Mouse (Mus musculus) liver, embryonic 14.5 days (tissue): ENCODE measurements around the gene Plekha5. TPM values are rescaled to one million over a fixed set of nuclear protein-coding genes. Genes with fewer than 3 reads are reported as not detected.
A peak's percentile ranks its signal among the peaks of the same experiment; 100 is the strongest.
"Not testable (repeated sequence)": the region's sequence is repeated elsewhere in the genome, so short reads cannot be mapped to it uniquely, and the experiment has no call there.

ENCODE experiments used
- ATAC-seq: fragments of 200-750 bp; cut with Nextera tagmentation; 2 replicates; pipeline ENCODE4 v1.8.0; 2017; ENCODE audit warnings: moderate number of reproducible peaks, mild to moderate bottlenecking, moderate library complexity; ENCODE audit not compliant: insufficient read depth
- DNase-seq, 3 experiments: peaks; one replicate each; pipeline ENCODE4 v3.0.0-alpha.2; 2012 to 2013; ENCODE audit warnings: low read depth in 3 of 3, low spot score in 3 of 3
- H3K27ac ChIP-seq: fragments of 300-500 bp; sonication (generic); 2 replicates; pipeline ENCODE4 v1.5.1; 2014; ENCODE audit warnings: moderate library complexity, mild to moderate bottlenecking, control low read depth, inconsistent platforms
- H3K27me3 ChIP-seq: fragments of 300-500 bp; sonication (generic); 2 replicates; pipeline ENCODE4 v1.6.1; 2014; ENCODE audit warnings: mild to moderate bottlenecking, low read length, moderate library complexity; ENCODE audit not compliant: control insufficient read depth, insufficient read depth
- H3K36me3 ChIP-seq: fragments of 300-500 bp; sonication (generic); replicated peaks from 2 replicates; pipeline ENCODE4 v1.6.1; 2014; ENCODE audit warnings: low read depth; ENCODE audit not compliant: control insufficient read depth, insufficient read depth
- H3K4me1 ChIP-seq, 2 experiments: fragments of 200-500 bp in 1 of 2; fragments of 300-500 bp in 1 of 2; sonication (generic) in 1 of 2; replicated peaks; 2 replicates each; pipeline ENCODE4 v1.6.1; 2012 to 2014; ENCODE audit warnings: antibody characterized with exemption in 1 of 2, inconsistent platforms in 1 of 2, low read length in 1 of 2; ENCODE audit not compliant: control insufficient read depth in 2 of 2, insufficient read depth in 2 of 2
- H3K4me2 ChIP-seq: fragments of 300-500 bp; sonication (generic); 2 replicates; pipeline ENCODE4 v1.6.1; 2014; ENCODE audit warnings: low read depth, mild to moderate bottlenecking, control low read depth, moderate library complexity
- H3K4me3 ChIP-seq, 2 experiments: fragments of 200-500 bp in 1 of 2; fragments of 300-500 bp in 1 of 2; sonication (generic) in 1 of 2; 2 replicates each; pipeline ENCODE4 v1.5.1; 2012 to 2014; ENCODE audit warnings: low read depth in 2 of 2, low read length in 2 of 2, mild to moderate bottlenecking in 2 of 2, control low read depth in 1 of 2, inconsistent platforms in 1 of 2, moderate library complexity in 1 of 2; ENCODE audit not compliant: insufficient read depth in 1 of 2
- H3K9ac ChIP-seq: fragments of 300-500 bp; sonication (generic); replicated peaks from 2 replicates; pipeline ENCODE4 v1.6.1; 2014; ENCODE audit warnings: mild to moderate bottlenecking, control low read depth, moderate library complexity
- H3K9me3 ChIP-seq: fragments of 300-500 bp; sonication (generic); 2 replicates; pipeline ENCODE4 v1.6.1; 2016; ENCODE audit warnings: low read length, mixed read lengths; ENCODE audit not compliant: control insufficient read depth
- CTCF ChIP-seq: IDR thresholded peaks from 2 replicates; pipeline ENCODE4 v1.5.1; 2016; ENCODE audit warnings: antibody characterized with exemption, low read depth, control low read depth
- EP300 ChIP-seq: IDR thresholded peaks from 2 replicates; pipeline ENCODE4 v1.6.1; 2016; ENCODE audit warnings: antibody characterized with exemption, low read depth
- WGBS: fragments of 180-500 bp; shearing (Covaris S2); extraction: QIAGEN DNeasy Blood & Tissue Kit; methylation state at CpG from one replicate; pipeline ENCODE4 v1.1.7; 2014; ENCODE audit not compliant: insufficient replicate concordance; 5-methylcytosine and 5-hydroxymethylcytosine counted together
- polyA plus RNA-seq, 2 experiments: library from polyadenylated mRNA; depleted of rRNA in 1 of 2; stranded (reverse) in 1 of 2; unstranded in 1 of 2; fragments of >200 nt; fragmentation: Nextera tagmentation in 1 of 2; extraction: Ambion mirVana in 1 of 2; gene quantifications; 2 replicates each; pipeline versions ENCODE4 v1.2.1 to v1.2.3; 2012 to 2014

The Plekha5 gene
- polyA plus RNA-seq, 2 experiments = 3.6 to 6.0 TPM

GRCm38 (mm10) chr6:140576133-140576532, 152.3 kb downstream of the Plekha5 start:
- Histone ChIP-seq H3K4me3 (no peak overlapping the region), H3K9ac (no peak overlapping the region), H3K27ac (no peak overlapping the region), H3K4me1 (no peaks in the 10 kb centered on the region), H3K9me3 (no peaks in the 10 kb centered on the region), H3K36me3 (no peaks in the 10 kb centered on the region), H3K4me2 (no peak overlapping the region), H3K27me3 (no peaks in the 10 kb centered on the region)
- ATAC-seq = no peak
- 56% methylated on average over 8 of the region's 8 CpGs for WGBS
- TF ChIP-seq CTCF (no peak), EP300 (no peak)
- DNase-seq = no peak

GRCm38 (mm10) chr6:140576961-140577821, 153.3 kb downstream of the Plekha5 start:
- Histone ChIP-seq H3K27me3 (no peaks in the 10 kb centered on the region), H3K9ac (no peak overlapping the region), H3K9me3 (no peaks in the 10 kb centered on the region), H3K4me3 (no peak overlapping the region), H3K4me2 (no peak overlapping the region), H3K36me3 (no peaks in the 10 kb centered on the region), H3K27ac (no peak overlapping the region), H3K4me1 (no peaks in the 10 kb centered on the region)
- peak; percentile 13; the same call in 1 of the 2 replicates for TF ChIP-seq CTCF
- no peak for TF ChIP-seq EP300
- DNase-seq = no peak
- ATAC-seq = no peak
- WGBS = 59% methylated on average over 18 of the region's 18 CpGs

GRCm38 (mm10) chr6:140577822-140578170, 153.9 kb downstream of the Plekha5 start:
- H3K9me3 ChIP-seq = no peaks in the 10 kb centered on the region
- WGBS = 63% methylated on average over 4 of the region's 4 CpGs
- no peaks in the 10 kb centered on the region for H3K27me3 ChIP-seq
- no peaks in the 10 kb centered on the region for H3K4me1 ChIP-seq
- no peak for TF ChIP-seq CTCF
- no peak for TF ChIP-seq EP300
- H3K4me2 ChIP-seq = no peak overlapping the region
- H3K9ac ChIP-seq = no peak overlapping the region
- no peak overlapping the region for H3K4me3 ChIP-seq
- H3K36me3 ChIP-seq = no peaks in the 10 kb centered on the region
- H3K27ac ChIP-seq = no peak overlapping the region
- no peak for DNase-seq
- peak; percentile 63; the same call in 1 of the 2 replicates for ATAC-seq

GRCm38 (mm10) chr6:140578985-140579384, 155.1 kb downstream of the Plekha5 start:
- ATAC-seq, H3K27me3 ChIP-seq, H3K27ac ChIP-seq, H3K4me3 ChIP-seq, H3K9ac ChIP-seq, DNase-seq, H3K9me3 ChIP-seq, H3K4me1 ChIP-seq, H3K4me2 ChIP-seq, H3K36me3 ChIP-seq: not testable (repeated sequence)

GRCm38 (mm10) chr6:140580170-140580569, 156.3 kb downstream of the Plekha5 start:
- H3K4me3 ChIP-seq = no peak overlapping the region
- H3K27ac ChIP-seq = no peak overlapping the region
- no peak for ATAC-seq
- 33% methylated on average over 4 of the region's 4 CpGs for WGBS
- no peaks in the 10 kb centered on the region for H3K9me3 ChIP-seq
- H3K27me3 ChIP-seq = no peaks in the 10 kb centered on the region
- no peak overlapping the region for H3K9ac ChIP-seq
- no peak overlapping the region for H3K4me2 ChIP-seq
- no peaks in the 10 kb centered on the region for H3K4me1 ChIP-seq
- H3K36me3 ChIP-seq = no peaks in the 10 kb centered on the region
- no peak for DNase-seq
- TF ChIP-seq EP300 (no peak), CTCF (no peak)
